Mouse (Mus musculus): ENCODE results near the gene Il1r1.

The Il1r1 gene

GRCm38 (mm10) chr1:40224539-40225284 lies at the start of gene Il1r1:
Gene Il1r1, plus strand, starts transcription at chr1:40225080.
- DNase-seq (ENCODE audit: low read depth, low spot score): peak; percentile 12

DNA sequence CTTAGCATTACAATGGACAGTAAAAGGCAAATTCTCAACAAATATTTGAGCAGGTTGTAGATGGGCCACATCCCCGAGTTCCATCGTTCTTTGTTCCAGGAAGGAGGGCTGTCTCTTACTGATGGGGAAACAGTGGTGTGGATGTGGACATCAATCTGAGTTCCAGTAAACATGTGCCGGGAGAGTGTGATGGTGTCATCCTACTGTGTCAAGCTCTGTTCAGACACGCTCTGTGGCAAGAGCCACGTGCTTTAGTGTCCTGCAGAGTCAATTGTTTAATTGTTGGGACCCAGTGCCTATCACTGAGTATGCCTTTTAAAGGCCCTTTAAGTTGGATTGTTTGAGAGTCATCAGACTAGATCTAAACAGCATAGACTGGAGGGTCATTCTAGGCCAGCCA lies 49.8 kb upstream of the Il1r1 start:
- DNase-seq (ENCODE audit: low read depth, low spot score): no peak

GRCm38 (mm10) chr1:40175797-40176196 lies 49.1 kb upstream of the Il1r1 start:
- no peak for DNase-seq (ENCODE audit: low read depth, low spot score)

DNA sequence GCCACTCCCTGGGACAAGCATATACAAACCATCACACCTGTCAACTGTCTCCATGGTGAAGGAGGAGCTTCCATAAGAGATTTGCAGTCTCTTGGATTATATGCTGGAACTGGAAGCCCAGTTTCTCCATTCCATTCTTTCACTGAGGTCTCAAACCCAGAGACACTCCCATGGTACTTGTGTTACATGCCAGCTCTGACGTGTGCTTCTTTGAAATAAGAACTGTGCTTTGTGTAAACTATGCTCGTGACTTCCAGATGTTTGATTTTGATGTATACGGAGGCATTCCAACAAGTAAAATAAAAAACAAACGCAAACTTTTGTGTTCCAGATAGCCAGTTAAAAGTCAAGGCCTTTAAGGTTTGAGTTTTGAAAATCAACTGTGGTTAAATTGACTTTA lies 45.8 kb upstream of the Il1r1 start:
- no peak for DNase-seq (ENCODE audit: low read depth, low spot score)

DNA sequence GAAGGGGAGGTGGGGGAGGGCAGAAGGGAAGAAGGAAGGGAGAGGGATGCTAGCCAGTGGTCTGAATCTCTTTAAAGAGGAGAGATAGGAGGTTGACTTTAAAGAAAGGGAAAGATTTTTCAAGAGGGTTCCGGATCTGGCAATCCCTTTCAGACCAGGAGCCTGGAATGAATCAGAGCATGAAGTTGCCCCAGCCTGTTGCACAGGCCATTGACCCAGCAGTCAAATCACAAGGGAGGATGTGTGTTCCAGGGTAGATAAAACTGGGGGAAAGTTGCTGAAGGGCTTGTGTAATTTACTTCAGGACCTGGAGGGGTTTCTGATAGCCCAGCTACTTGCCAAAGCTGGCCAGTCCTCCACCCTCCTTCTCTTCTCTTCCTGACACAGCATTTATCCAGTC lies 45.4 kb upstream of the Il1r1 start:
- no peak for DNase-seq (ENCODE audit: low read depth, low spot score)

DNA sequence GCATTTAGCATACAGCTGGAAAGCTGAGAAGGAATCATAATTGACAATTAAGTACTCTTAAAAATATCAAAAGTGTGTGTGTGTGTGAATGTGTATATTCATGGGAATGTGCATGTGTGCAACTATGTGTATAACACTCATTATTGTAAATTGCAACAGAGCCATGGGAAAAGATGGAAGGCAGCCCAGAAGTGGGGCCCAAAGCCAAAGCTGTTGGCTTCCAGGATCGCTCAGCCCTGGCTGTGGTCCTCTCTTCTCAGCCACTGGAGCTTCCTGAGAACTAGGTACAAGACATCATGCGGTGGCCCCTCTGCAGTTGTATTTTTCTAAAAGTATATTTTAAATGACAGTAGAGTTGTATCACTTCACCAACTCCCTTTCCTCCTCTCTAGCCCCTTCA lies 44.0 kb upstream of the Il1r1 start:
- no peak for DNase-seq (ENCODE audit: low read depth, low spot score)

DNA sequence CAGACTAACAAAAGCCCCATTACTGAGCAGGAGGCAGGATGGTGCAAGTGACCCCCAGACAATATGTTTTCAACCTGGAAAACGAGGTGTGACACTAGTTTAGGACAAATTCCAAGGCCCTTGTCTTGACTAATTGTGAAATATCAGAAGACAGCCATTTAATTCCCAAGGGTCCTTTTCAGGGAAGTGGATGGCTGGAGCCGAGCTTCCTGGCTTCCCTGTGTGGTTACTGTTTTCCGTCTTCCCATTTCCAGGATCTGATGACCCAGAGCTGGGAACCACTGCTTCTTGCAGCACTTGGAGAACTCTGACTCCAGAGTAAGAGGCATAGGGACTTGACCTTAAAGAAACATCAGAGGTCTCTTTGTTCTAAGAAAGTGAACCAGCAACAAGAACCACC lies 43.2 kb upstream of the Il1r1 start:
- no peak for DNase-seq (ENCODE audit: low read depth, low spot score)

- no peak for DNase-seq (ENCODE audit: low read depth, low spot score)
Measured at GRCm38 (mm10) chr1:40183410-40183809, 41.5 kb upstream of the Il1r1 start.

GRCm38 (mm10) chr1:40187961-40188360 lies 36.9 kb upstream of the Il1r1 start:
- DNase-seq (ENCODE audit: low read depth, low spot score): no peak

GRCm38 (mm10) chr1:40190025-40190424 lies 34.9 kb upstream of the Il1r1 start:
- DNase-seq (ENCODE audit: low read depth, low spot score): no peak

- DNase-seq (ENCODE audit: low read depth, low spot score): no peak
Measured at GRCm38 (mm10) chr1:40190837-40191236, 34.0 kb upstream of the Il1r1 start.

DNA sequence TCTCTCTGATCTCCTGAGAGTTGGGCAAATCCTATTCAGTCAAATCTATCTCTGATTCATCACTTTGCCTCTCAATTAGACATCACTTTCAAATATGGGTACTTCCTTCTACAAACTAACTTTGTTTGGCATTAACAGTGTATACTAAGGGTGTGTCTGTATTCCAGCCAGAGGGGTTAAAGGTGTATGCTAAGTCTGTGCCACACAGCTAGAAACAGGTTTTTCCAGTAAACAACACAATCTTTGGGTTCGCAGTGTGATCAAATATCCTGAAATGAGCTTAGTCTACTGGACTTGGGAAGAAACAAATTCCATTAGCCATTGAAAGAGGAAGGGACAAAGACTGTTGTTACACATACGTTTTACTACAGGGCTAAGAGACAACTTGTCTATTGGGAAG lies 30.6 kb upstream of the Il1r1 start:
- DNase-seq (ENCODE audit: low read depth, low spot score): no peak

GRCm38 (mm10) chr1:40213337-40214159 lies 11.3 kb upstream of the Il1r1 start:
- no peak for DNase-seq (ENCODE audit: low read depth, low spot score)

DNA sequence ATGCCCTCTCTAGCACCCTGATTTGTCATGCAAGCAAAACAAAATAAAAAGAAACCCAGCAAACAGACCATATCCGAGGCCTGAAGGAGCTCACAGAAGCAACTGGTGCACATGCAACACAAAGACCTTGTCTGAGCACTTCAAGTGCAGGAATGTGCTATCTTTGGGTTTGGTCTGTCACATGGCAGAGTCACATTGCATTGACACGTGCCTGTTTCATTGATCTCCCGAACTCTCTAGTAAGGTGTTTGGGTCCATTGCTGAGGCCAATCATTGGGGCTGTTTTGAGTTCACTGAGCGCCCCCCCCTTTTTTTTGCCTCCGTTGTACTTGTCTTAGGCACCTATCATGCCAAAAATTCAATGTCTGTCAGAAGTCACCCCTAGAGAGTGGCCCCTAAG lies 7.4 kb upstream of the Il1r1 start:
- DNase-seq (ENCODE audit: low read depth, low spot score): no peak

DNA sequence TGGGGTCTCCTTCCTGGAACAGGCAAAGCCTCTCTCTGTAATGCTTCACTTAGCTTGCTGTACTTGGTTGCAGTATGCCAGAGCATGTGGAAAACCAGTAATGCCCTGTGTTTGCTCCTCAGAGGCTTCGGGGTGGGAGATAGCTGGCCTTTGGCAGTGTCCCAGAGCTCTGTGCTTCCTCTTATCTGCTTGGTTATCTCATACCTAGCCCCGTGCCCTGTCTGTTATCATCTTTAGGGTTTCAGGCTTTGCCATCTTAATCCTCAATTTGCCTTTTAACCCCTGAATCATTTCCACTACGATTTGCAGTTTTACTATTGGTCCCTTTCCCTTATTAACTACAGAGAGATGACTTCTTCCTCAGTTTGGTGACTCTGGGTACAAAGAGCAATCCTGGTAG lies 6.3 kb upstream of the Il1r1 start:
- DNase-seq (ENCODE audit: low read depth, low spot score): no peak

GRCm38 (mm10) chr1:40220549-40220948 lies 4.3 kb upstream of the Il1r1 start:
- no peak for DNase-seq (ENCODE audit: low read depth, low spot score)

GRCm38 (mm10) chr1:40221864-40222263 lies 3.0 kb upstream of the Il1r1 start:
- no peak for DNase-seq (ENCODE audit: low read depth, low spot score)

- no peak for DNase-seq (ENCODE audit: low read depth, low spot score)
Measured at GRCm38 (mm10) chr1:40222680-40223079, 2.2 kb upstream of the Il1r1 start.

GRCm38 (mm10) chr1:40223591-40223990 lies 1.3 kb upstream of the Il1r1 start:
- DNase-seq (ENCODE audit: low read depth, low spot score): no peak

DNA sequence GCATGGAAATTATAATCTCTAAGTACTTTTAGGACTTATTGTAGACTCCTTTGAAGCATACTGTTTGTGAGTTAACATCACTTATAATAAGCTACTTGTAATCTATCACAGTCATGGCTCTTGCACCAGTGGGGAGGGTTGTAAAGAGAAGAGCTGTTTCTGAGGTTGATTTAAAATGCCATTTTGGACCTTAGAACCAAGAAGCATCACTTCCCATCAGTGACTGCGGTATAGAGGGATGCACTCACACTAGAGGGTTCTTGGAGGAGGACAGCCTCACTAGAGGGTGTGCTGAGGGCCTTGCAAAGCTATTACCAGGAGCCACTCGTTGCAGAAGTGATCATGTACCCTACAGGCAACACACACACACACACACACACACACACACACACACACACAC lies 700 bp downstream of the Il1r1 start:
- DNase-seq (ENCODE audit: low read depth, low spot score): no peak

GRCm38 (mm10) chr1:40229033-40229432 lies 4.2 kb downstream of the Il1r1 start:
- no peak for DNase-seq (ENCODE audit: low read depth, low spot score)

- no peak for DNase-seq (ENCODE audit: low read depth, low spot score)
Measured at GRCm38 (mm10) chr1:40229771-40230280, 4.9 kb downstream of the Il1r1 start.

DNA sequence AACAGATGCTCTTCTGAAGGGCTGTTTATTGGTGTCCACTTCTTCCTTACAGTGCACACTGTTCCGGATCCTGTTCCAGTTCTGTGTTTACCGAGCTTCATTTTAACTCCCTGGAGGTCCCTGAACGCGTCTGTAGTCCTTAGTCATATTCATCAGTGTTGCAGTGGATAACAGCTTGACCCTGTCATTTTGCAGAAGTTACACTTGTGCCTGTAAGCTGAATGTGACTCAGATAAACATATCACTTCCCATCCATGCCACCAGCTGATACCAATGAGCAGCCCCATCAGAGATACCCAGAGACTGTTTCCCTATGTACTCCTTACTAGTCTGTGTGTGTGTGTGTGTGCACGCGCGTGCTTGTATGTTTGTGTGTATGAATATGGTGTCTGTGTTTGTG lies 5.5 kb downstream of the Il1r1 start:
- DNase-seq (ENCODE audit: low read depth, low spot score): no peak

Data from mesoderm, embryonic 11.5 days (tissue).